Mouse (Mus musculus): ENCODE measurements around the gene Dpp6.

DNA sequence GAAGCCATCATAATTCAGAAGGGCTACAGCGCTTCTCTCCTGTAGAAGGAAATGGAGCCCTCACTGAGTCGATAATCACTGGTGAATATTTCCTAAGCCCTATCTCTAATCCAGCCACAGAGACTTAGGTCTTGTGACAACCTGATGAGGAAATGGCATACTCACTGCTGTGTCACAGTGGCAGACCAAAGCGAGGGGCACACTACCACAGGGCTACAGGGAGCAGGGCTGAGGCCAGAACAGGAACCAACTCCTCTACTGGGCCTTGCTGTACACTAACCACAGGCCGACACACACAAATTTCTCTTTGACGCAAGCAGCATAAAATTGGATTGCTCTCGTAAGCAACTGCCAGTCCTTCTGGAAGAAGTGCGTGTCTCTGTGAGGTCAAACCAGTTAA, 389.2 kb downstream of the Dpp6 start:
- TF ChIP-seq POLR2A (IDR thresholded peaks at IDR 0.05; ENCODE audit: control insufficient read depth in 1 of 2, insufficient read depth in 1 of 2, low read depth in 1 of 2, low read length in 2 of 2, poor library complexity in 1 of 2) (no peak), CTCF (IDR thresholded peaks at IDR 0.05 in 2 of 3, conservative IDR thresholded peaks at IDR 0.05 in 1 of 3; ENCODE audit: control insufficient read depth in 1 of 3, insufficient read depth in 1 of 3, low read depth in 2 of 3, low read length in 3 of 3, poor library complexity in 1 of 3, severe bottlenecking in 1 of 3) (no peak), JUND (IDR thresholded peaks at IDR 0.05; ENCODE audit: low read depth, low read length) (no peak), CHD2 (IDR thresholded peaks at IDR 0.05; ENCODE audit: low read length) (no peak), ZC3H11A (IDR thresholded peaks at IDR 0.05; ENCODE audit: low read depth, low read length) (no peak), EP300 (IDR thresholded peaks at IDR 0.05; ENCODE audit: low read depth in 1 of 2, low read length in 2 of 2) (no peak), KAT2A (conservative IDR thresholded peaks at IDR 0.05; ENCODE audit: low read depth, low read length) (no peak)

Data from MEL (cell line).